Mouse (Mus musculus) central nervous system, embryonic 14 days (tissue): ENCODE measurements around the gene Phf3. TPM values are rescaled to one million over a fixed set of nuclear protein-coding genes. Genes with fewer than 3 reads are reported as not detected.

Experiments used
- polyA plus RNA-seq: library from polyadenylated mRNA; depleted of rRNA; stranded (reverse); fragments of >200 nt; gene quantifications from 2 replicates; pipeline ENCODE4 v1.2.3, GENCODE M21; 2012; rRNA removed

Gene Phf3
- 56.2 and 57.0 TPM in 2 replicates for polyA plus RNA-seq

GRCm38 (mm10) chr1:30873541-30874260, at the start of gene Phf3:
Gene Phf3 (minus strand): TSS chr1:30873921.

Other genes starting within 250 kb of the Phf3 start
- gene AC153137.1, start 104.0 kb upstream of the Phf3 start, polyA plus RNA-seq: not detected in 2 replicates